Mouse (Mus musculus): ENCODE data around the gene Pla2g3. TPM values are rescaled to one million over a fixed set of nuclear protein-coding genes. Genes with fewer than 3 reads are reported as not detected.

Gene Pla2g3
- total RNA-seq, 4 experiments from 2014 or later: 0.14 to 0.16 TPM; not detected in 2

DNA sequence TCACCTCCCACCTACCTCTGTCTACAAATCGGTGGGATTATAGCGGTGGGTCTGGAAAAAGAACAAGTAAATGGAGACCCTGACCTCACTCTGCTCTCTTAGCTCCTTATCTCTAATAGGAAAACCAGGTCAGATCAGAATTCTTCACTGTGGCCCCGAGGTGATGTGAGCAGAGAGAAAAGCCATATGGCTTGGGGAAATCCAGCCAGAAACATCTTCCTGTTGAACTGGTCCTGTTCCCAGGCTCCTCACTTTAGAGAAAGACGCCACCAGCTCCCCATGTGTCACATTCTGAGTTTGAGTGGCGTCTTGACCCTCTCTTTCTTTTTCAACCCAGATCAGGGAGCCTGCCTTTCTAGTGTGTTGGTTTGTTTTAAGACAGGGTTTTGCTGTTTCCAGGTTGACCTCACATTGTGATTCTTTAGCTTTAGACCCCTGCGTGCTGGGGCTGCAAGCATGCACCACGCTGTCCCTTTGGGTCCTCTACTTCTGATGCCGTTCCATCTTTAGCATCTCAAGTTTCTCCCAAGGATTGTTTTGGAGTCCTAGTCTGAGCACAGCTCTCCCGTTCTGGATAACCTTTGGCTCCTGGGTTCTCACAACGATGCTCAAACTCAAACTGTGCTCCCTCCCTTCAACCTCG is 31.8 kb downstream of the Pla2g3 start:
- no peak for DNase-seq (ENCODE audit: low spot score)

DNA sequence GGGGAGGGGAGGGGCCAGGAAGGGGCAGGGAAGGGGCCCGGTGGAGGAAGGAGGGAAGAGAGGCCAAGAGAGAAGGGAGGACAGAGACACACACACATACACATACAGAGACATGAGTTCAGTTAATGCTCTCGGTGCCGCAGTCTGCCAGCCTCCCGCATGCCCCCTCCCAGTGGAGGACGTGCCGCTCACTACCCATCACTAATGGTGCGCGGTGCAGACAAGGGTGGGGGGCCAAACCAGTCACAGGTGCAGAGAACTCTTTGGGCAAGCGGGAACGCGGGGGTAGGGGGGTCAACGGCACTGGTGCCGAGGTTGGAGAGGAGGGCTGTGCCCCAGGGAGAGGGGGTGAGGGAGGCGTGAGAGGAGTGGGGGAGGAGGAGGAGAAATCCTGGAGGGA is 32.8 kb downstream of the Pla2g3 start:
- no peak for DNase-seq (ENCODE audit: low spot score)

DNA sequence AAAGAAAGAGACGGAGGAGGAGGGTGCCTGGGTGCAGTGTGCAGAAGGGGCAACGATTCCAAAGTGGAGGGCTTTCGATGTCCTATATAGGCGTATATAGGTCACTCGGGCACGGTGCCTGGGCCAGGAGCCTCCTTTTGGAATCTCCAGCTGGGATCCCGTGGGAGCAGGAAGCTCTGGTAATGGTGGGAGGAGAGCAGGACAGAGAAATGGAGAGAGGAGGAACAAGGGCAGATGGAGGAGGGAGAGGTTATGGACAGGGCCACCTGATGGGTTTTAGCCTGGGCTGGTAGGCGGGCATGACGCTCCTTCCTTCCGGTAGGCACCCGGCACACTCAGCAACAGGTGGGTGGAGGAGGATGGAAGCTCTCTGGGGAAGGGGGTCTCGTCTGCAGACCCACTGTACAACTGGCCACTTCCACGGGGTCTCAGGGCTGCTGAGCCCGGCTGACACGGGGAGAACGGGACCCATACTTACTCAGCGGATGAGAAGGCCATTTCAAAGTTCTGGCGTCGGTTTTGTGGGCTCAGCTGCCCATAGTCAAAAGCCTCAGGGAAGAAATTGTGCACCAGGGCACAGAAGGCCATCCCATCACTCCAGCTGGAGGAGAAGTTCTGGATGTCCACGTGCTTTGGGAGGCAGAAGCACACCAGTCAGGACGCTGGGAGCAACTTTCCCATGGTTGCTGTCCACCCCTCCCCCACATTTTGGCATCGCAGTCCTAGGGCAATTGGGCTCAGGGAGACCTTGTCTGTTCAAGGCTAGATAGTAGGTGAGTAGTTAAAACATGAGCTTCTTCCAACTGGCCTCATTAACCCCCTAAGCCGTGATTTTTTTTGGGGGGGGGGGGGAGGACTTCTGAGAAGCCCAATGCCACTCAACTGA is 33.5 kb downstream of the Pla2g3 start:
- no peak for DNase-seq (ENCODE audit: low spot score)

DNA sequence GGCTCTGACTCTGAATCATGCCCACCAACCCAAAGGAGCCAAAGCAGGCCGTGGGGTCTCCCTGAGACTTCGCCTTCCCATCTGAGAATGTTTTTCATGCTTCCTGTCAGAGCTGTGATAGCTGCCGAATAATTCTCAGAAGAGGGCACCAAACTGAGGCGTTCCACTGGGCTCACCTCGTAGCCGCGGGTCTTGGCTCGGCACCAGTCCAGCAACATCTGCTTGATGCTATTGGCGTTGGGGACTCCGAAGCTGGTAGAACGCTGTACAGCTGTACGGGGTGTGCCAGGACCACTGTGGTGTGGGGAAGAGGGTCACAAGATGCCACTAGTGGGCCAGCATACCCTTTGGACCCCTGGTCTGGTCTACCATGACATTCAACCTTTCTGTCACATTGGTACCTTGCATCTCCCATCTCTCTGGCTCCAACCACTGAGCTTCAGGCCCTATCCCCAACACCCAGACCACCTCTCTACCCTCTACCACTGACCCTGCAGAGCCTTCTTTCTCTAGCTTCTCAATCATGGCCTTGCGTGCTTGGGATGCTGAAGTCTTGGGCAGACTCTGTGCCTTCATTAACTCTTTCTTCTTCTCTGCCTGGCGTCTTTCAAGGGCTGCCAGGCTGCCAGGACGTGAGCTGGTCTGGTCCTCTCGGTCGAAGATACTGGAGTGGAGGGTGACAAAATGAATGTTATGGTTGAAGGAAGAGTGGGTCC is 34.4 kb downstream of the Pla2g3 start:
- DNase-seq (ENCODE audit: low spot score): no peak

DNA sequence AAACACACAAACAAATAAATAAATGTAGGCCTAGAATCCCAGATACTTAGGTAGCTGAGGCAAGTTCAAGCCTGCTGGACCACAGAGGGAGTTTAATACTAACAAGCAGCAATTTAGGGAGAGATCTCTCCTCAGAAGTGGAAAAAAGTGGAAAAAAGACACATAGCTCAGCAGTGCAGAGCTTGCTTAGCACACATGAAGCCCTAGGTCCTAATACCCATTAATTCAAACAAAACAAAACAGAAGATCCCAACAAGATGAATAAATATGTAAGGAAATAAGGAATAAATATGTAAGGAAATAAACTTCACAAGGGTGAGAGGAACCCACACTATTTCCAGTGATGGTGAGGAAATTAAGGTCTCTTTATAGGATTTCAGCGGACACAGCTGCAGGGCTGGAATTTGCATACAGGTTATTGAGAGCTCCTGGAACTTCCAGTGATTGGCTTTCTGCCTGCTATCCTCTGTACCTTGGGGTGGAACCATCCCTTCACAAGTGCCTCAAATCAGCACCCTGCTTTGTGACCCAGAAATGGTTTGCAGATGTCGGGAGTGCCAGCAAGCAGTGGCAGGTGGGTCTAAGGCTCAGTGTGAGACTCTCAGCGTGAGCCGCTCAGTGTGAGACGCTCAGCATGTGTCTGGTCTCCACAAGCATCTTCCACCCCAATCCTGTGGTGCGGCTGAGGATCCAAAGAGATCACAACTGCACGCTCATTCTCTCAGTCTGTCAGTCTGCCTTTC is 35.9 kb downstream of the Pla2g3 start:
- DNase-seq (ENCODE audit: low spot score): no peak

DNA sequence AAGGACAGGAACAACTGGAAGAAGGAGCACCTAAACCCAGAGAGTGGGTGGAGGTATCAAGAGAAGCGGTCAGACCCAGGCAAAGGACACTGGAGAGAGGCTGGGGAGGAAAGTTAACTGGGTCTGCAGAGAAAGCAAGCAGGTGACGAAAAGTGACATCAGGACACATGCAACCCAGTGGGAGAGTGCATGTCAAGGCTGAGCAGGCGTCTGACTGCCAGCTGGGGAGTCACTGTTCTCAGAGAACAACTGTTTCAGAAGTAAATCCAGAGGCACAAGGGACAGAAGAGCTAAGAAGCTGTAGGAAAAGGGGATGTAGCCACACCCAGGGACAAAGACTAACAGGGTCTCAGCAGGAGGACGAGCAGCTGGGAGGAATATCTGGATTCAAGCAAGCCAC is 37.5 kb downstream of the Pla2g3 start:
- DNase-seq (ENCODE audit: low spot score): no peak

DNA sequence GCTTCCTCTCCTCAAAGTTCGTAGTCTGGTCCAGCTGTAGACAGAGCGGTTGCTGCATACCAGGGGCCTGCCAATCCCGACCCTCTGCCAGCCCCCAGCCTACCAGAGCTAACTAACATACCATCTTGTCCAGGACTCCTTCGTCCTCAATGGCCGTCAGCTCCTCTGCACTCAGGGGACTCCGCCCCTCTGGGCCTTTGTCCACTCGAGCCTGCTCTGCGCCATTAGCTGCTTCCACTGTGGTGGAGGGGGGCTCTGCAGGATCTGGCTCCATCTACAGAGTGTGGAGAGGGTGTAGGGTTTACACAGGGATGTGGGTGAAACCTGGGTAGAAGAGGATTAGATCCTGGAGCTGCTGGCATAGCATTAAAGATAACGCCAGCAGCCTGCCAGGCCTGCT is 38.1 kb downstream of the Pla2g3 start:
- DNase-seq (ENCODE audit: low spot score): no peak

DNA sequence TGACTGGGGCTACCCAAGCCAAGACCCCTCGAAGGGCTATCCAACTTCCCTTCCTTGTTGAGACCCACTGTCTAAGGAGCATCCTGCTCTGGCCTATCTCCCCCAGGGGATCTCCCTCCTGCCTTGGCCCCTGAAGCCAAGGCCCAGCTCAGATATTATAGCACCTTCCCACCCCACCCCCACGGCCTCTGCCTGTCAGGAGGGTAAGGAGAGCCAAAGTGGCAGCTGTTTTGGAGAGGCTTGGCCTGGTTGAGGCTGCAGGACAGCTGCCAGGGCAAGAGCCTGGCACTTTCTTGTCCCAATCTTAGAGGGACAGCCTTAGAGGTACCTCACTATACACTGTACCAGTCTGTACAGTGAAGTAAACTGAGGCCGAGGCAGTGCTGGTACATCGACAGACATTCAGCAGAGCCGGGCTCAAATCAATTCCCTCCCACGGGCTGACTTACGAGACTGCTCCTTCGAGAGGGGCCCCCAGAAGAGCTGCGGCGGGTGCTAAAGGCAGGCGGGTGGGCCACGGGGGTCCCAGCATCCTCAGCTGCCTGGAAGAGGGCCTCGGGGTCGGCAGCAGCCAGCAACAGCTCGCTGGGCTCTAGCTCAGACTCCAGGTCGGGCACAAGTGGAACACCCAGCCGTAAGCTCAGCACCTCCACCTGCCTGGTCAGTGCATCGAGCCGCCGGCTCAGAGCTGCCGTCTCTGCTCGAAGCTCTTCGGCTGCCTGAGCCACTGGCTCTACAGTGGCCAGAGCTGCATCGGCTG is 39.1 kb downstream of the Pla2g3 start:
- DNase-seq (ENCODE audit: low spot score): no peak

DNA sequence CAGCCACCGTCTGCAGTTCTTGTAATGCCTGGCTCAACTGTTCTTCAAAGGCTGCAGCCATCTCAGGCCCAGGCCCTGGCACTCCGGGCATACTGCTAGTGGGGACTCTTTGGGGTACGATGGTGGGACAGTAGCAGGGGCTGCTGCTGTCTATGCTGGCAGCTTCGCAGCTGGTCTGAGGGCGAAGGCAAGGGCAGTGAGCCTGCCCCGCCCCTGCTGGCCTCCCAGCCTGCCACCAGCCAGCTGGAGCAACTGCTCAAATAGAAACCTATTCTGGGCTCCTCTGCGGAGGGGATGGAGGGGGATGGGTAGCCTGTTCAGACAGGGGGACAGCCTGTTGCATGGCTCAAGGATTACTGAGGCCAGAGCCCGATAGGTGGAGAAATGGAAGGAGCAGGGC is 39.7 kb downstream of the Pla2g3 start:
- no peak for DNase-seq (ENCODE audit: low spot score)

DNA sequence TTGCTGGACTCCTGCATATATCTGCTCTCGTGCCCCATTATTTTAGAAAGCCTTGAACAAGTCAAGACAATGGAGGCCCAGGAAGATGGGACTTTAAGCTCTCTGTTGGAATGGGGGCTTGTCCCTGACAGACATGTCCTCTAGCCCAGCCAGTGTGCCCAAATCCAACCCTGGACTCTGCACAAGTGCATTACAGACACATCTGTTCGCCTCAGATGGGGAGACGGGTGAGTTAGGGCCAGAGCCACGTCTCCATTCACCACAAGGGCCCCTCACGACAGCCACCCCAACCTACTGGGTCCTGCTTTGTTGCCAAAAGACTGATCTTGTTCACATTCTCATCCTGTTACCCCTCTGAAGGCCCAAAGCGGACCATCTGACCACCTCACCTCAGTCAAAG is 40.1 kb downstream of the Pla2g3 start:
- DNase-seq (ENCODE audit: low spot score): no peak

DNA sequence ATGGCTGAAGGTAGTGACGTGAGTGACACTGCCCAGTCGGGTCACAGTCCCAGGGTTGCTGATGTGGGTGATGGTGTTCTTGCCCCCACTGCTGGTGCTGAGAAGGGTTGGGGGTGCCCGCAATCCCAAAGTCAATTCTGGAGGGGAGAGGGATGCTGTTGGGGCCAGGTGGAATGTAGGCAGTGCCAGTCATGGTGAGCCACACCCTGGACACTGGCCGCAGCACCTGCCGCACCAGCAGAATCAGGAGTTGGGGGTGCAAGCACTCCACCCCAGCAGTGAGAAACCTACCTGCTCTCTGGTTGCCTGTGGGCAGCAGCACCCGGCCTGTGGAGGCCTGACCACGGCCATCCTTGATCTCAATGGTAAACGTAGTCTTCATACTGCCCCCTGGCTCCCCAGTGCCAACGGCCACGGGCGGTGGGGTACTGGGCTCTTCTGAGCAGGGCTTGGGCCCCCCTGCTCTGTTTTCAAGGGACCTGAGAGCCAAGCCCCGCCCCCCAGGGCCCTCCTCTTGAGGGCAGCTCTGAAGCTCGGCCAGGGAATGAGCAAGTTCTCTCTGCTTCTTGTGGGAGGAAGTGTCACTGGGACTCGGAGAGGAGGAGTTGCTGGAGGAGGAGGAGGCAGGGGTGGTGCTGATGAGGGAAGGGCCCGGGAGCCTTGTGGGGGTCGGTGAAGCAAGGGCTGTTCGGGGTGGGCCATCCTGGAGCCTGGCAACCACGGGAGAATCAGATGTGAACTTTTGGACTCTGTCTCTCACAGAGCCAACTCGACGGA is 41.6 kb downstream of the Pla2g3 start:
- no peak for DNase-seq (ENCODE audit: low spot score)

DNA sequence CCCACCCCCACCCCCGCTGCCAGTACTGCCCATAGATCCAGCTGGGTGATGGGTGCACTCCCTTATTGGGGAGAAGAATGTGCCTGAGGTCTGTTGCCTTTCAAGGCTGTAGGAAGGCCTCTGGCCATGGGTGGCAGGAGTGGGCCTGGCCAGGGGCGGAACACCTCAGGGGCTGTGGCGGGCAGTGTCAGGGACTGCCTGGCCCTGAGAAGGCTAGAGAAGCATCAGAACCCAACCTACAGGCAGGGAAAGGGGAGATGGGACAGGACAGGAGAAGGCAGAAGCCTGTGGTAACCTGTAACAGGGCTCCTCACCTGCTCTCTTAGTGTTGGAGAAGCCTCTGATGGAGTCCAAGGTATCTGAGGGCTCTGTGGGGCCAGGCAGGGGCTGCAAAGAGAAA is 42.6 kb downstream of the Pla2g3 start:
- DNase-seq (ENCODE audit: low spot score): no peak

DNA sequence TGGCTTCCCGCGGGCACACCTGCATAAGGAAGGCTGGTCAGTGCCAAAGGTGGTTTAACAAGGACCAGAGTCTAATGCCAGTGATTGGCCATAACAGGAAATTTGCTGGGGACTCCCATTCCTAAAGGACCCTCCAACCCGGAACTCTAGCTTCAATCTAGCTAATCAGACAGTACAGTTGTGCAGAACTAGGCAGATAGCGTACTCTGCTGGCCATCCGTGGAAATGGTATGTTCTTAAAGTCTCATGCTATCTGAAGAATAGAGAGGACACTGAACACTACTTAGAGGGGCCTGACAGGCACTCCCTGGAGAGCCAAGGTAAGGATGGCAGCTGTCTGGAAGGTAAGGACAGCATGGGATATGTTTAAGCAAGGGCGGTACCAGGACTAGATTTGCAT is 43.5 kb downstream of the Pla2g3 start:
- no peak for DNase-seq (ENCODE audit: low spot score)

DNA sequence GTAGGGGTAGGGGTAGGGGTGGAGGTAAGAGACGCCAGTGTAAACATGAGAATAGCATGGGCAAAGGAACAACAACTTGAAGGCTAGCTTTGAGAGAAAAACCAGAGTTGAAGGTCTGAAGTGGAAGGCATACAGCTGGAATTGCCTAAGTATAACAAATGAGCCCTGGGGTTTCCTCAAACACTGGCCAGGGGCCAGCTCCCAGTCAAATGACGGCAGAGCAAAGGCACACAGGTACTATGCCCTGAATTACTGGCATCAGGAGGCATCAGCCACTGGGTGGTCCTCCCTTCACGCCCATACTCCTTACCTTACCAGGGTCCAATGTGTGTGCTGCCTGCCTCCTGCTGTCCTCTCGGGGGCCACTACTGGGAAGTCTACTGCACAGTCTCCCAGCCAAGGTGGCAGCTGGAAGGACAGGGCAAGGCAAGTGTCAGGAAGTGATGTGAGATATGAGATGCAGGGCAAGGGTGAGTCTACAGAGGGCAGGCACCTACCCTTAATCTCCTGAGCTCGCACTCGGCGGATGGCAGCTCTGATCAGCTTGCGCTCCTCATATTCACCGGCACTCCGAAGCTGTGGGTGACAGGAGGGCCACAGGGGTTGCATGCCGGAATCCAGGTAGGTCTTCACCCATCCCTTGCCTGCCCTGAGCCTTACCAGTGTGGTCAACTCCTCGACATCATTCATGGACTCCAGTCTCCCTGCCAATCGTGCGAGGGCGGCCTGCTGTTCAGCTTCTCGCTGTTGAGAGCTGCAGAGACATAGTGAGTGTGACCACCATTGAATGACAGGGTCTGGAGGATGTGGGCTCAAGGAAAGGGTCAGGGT is 44.2 kb downstream of the Pla2g3 start:
- DNase-seq (ENCODE audit: low spot score): no peak

DNA sequence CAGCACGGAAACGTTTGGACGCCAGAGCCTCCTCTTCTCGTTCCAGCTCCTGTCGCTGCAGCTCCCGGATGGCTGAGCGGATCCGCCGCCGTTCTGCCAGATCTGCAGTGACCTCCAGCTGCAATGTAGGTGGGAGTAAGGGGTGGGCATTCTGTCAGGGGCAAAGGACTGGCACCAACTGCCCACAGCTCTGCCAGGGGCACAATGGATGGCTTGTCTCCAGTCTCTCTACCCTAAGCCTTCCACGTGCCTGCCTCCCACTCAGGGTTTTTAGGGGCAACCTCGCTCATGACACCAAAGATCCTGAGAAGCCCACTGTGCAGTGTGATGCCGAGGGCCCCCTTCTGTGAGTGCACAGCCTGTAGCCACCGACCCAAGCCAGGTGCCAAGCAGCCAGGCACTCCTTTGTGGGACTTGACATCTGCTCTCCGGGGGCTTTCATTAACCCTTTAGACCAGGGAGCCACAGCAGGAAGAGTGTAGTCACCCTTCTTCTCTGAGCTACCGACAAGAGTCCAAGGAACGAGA is 45.4 kb downstream of the Pla2g3 start:
- no peak for DNase-seq (ENCODE audit: low spot score)

DNA sequence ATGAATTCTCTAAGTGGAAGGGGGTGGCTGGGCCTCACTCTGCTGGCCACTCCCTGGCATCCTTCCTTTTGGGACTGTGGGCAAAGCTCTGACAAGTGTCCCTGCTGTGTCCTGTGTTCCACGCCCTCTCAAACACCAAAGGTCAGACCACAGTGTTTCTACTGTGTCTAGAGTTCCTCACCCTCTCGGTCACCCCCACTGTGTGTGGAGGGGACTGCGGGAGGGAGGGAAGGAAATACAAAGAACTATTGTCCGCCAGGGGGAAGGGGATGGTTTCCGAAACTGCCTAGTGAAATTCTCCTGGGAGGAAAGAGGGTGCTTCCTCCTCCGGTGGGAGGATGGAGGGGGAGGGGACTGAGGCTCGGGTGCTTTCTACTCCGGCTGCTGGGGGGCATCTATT is 46.9 kb downstream of the Pla2g3 start:
- no peak for DNase-seq (ENCODE audit: low spot score)

DNA sequence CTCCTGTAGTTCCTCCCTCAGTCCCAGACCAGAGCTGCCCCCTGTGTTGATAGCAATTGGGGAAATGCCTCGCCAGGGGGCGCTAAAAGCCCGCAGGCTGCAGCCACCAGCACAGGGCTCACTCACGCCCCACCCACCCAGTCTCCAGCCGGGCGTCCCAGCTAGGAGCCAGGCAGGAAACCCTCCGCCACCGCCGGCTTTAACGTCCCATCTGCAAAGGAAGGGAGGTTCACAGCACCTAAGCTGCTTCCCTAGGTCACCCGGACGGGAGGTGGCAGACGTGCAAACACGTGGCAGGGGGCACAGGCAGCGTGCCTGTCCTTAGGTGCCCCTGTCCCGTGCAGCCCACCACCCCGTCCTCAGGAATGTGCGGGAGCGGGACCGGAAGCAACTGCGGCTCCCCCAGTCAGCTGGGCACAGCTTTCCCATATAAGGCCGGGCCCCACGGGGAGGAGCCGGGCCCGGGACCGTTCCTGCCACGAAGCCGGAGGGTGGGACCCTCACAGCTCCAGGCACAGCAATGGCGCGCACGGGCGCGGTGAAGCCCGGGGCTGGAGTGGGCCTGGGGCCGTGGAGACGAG is 47.4 kb downstream of the Pla2g3 start:
- DNase-seq (ENCODE audit: low spot score): peak; percentile 95

DNA sequence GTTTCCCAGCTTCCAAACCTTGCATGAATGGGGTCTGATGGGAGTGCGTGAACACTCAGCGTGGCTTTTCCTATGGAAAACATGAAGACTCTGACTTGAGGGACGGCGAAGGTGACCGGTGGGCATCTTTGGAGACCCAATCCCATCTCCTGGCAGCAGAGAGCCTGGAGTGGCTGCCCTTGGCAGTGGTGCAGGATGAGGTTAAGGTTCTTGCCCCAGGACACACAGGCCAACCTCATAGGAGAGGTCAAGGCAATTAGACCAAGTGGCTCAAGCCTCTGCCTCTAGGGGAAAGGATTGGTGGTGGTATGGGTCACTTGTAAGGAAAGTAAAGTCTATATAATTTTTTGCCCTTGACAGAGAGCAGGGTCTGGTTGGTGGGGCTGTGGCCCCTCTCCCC is 48.0 kb downstream of the Pla2g3 start:
- DNase-seq (ENCODE audit: low spot score): no peak

All from heart, adult 8-10 months (tissue).